In genomic region chr11:32527006-32527405, GRCm38 (mm10) we compare ENCODE assay signal across 36 mouse cellular contexts. TPM values are rescaled to one million over a fixed set of nuclear protein-coding genes. Genes with fewer than 3 reads are reported as not detected.
"Had no signal": no experiment of that assay in that cellular context is flagged by ENCODE, and none has a peak within 500 bp of the region (broad histone marks: within the 10 kb centered on the region; RNA-seq: fewer than 3 reads in every experiment).

No protein-coding gene starts in this region.

- ATAC-seq: liver, embryonic 12.5 days; liver, postnatal 0 days; lung, postnatal 0 days; midbrain, embryonic 13.5 days; midbrain, embryonic 15.5 days; midbrain, embryonic 16.5 days had no signal

- H3K4me1 ChIP-seq: midbrain, embryonic 10.5 days had no signal

- H3K4me3 ChIP-seq: limb, embryonic 10.5 days; limb, embryonic 12.5 days; limb, embryonic 13.5 days; limb, embryonic 15.5 days; liver, embryonic 12.5 days; liver, embryonic 13.5 days; liver, embryonic 15.5 days; lung, embryonic 15.5 days; megakaryocyte, embryonic 14.5 days; midbrain, embryonic 10.5 days; midbrain, embryonic 12.5 days; midbrain, embryonic 13.5 days; midbrain, embryonic 15.5 days; myocyte had no signal

- H3K4me2 ChIP-seq: limb, embryonic 12.5 days; limb, embryonic 13.5 days; limb, embryonic 15.5 days; liver, embryonic 11.5 days; liver, embryonic 12.5 days; liver, embryonic 13.5 days; liver, embryonic 15.5 days; lung, embryonic 14.5 days; lung, embryonic 15.5 days; midbrain, embryonic 11.5 days; midbrain, embryonic 12.5 days; midbrain, embryonic 13.5 days; midbrain, embryonic 15.5 days had no signal

- H3K27ac ChIP-seq: limb, embryonic 10.5 days; limb, embryonic 12.5 days; limb, embryonic 13.5 days; limb, embryonic 15.5 days; liver, embryonic 12.5 days; liver, embryonic 13.5 days; liver, embryonic 14.5 days; liver, embryonic 15.5 days; lung, embryonic 15.5 days; macrophage; midbrain, embryonic 10.5 days; midbrain, embryonic 12.5 days; midbrain, embryonic 13.5 days; midbrain, embryonic 15.5 days had no signal

- DNase-seq: left cerebral cortex, postnatal 4 days; liver; liver, embryonic 13.5 days; liver, postnatal 0 days; lung, adult 18-20 months; lung, adult 2 months; lung, embryonic 14.5 days; lung, postnatal 10 days; lung, postnatal 14 days; lung, postnatal 36 days; lung, postnatal 4 days; midbrain, embryonic 14.5 days had no signal

- H3K9me3 ChIP-seq: limb, embryonic 10.5 days; limb, embryonic 12.5 days; limb, embryonic 13.5 days; limb, embryonic 15.5 days; liver, embryonic 12.5 days; liver, embryonic 13.5 days; liver, embryonic 15.5 days; lung, embryonic 15.5 days; megakaryocyte, embryonic 14.5 days; midbrain, embryonic 10.5 days; midbrain, embryonic 12.5 days; midbrain, embryonic 13.5 days; midbrain, embryonic 15.5 days had no signal

- H3K9ac ChIP-seq: limb, embryonic 12.5 days; limb, embryonic 13.5 days; limb, embryonic 15.5 days; liver, embryonic 12.5 days; liver, embryonic 13.5 days; liver, embryonic 14.5 days; liver, embryonic 15.5 days; liver, postnatal 0 days; lung, embryonic 14.5 days; lung, embryonic 15.5 days; midbrain, embryonic 12.5 days; midbrain, embryonic 13.5 days; midbrain, embryonic 15.5 days had no signal

- H3K36me3 ChIP-seq: liver, embryonic 12.5 days; liver, embryonic 13.5 days; liver, embryonic 15.5 days; lung, embryonic 15.5 days; midbrain, embryonic 15.5 days had no signal

- H3K27me3 ChIP-seq: limb, embryonic 15.5 days; liver, embryonic 13.5 days; liver, embryonic 15.5 days; lung, embryonic 15.5 days; megakaryocyte, embryonic 14.5 days had no signal

RNA-seq across cellular contexts. Expression of gene Efcab9, which starts 4.9 kb away (rescaled TPM):
- total RNA-seq: left cerebral cortex, postnatal 10 days; liver, adult 2 months; megakaryocyte-erythroid progenitor cell, adult 5-6 weeks; midbrain, postnatal 0 days had no signal
- polyA plus RNA-seq: limb, embryonic 11.5 days; limb, embryonic 15.5 days; liver, adult 2 months; lung, adult 2 months; macrophage; midbrain, embryonic 14.5 days; midbrain, embryonic 15.5 days; midbrain, embryonic 16.5 days; midbrain, postnatal 0 days had no signal
